Mouse (Mus musculus) liver, adult 2 months (tissue): ENCODE measurements around the gene Adcy6. TPM values are rescaled to one million over a fixed set of nuclear protein-coding genes. Genes with fewer than 3 reads are reported as not detected.

Source experiments
- DNase-seq: peaks from one replicate; pipeline ENCODE4 v3.0.0-alpha.2; 2011; ENCODE audit warnings: low read depth, low spot score; ENCODE audit errors: extremely low read depth
- H3K27ac ChIP-seq: fragments of 200-500 bp; replicated peaks from 2 replicates; pipeline ENCODE4 v1.5.1; 2012; ENCODE audit warnings: low read depth, mild to moderate bottlenecking, control low read depth, inconsistent platforms, low read length; ENCODE audit not compliant: insufficient read depth
- H3K27me3 ChIP-seq: fragments of 200-500 bp; 2 replicates; pipeline ENCODE4 v1.6.1; 2012; ENCODE audit warnings: mild to moderate bottlenecking, moderate library complexity, low read length, inconsistent platforms; ENCODE audit not compliant: control insufficient read depth, insufficient read depth
- H3K36me3 ChIP-seq: fragments of 200-500 bp; 2 replicates; pipeline ENCODE4 v1.6.1; 2012; ENCODE audit warnings: low read length, inconsistent platforms; ENCODE audit not compliant: control insufficient read depth, insufficient read depth
- H3K4me1 ChIP-seq: fragments of 200-500 bp; 2 replicates; pipeline ENCODE4 v1.6.1; 2011; ENCODE audit warnings: low read length; ENCODE audit not compliant: control insufficient read depth, insufficient read depth
- H3K4me3 ChIP-seq: fragments of 200-500 bp; 2 replicates; pipeline ENCODE4 v1.5.1; 2011; ENCODE audit warnings: low read depth, mild to moderate bottlenecking, control low read depth, low read length, moderate library complexity; ENCODE audit not compliant: insufficient read depth
- H3K79me2 ChIP-seq: fragments of 200-500 bp; 2 replicates; pipeline ENCODE4 v1.6.1; 2012; ENCODE audit warnings: inconsistent platforms, mild to moderate bottlenecking, low read length, moderate library complexity; ENCODE audit not compliant: control insufficient read depth, insufficient read depth
- H3K9ac ChIP-seq: fragments of 200-500 bp; 2 replicates; pipeline ENCODE4 v1.6.1; 2012; ENCODE audit warnings: low read depth, mild to moderate bottlenecking, control low read depth, inconsistent platforms, low read length
- CTCF ChIP-seq: fragments of 200-500 bp; IDR thresholded peaks from 2 replicates; pipeline ENCODE4 v1.5.1; 2011; ENCODE audit warnings: low read depth, low read length, control low read depth
- POLR2A ChIP-seq: fragments of 200-500 bp; IDR thresholded peaks from 2 replicates; pipeline ENCODE4 v1.6.1; 2011; ENCODE audit warnings: low read length, control low read depth; ENCODE audit not compliant: insufficient read depth; ENCODE audit errors: extremely low read depth
- WGBS: fragments of 180-500 bp; shearing (Covaris S2); methylation state at CpG from one replicate; pipeline ENCODE4 v1.1.7; 2018; 5-methylcytosine and 5-hydroxymethylcytosine counted together
- polyA plus RNA-seq: library from polyadenylated mRNA; depleted of rRNA; stranded (reverse); fragments of >200 nt; gene quantifications from 2 replicates; pipeline ENCODE4 v1.2.3, GENCODE M21; 2012
- total RNA-seq: library from RNA; depleted of rRNA; stranded (reverse); fragments of >200 nt; gene quantifications from 2 replicates; pipeline ENCODE4 v1.2.3, GENCODE M21; 2014

Adcy6 gene
- total and polyA plus RNA-seq, 2 experiments: 8.9 to 16.3 TPM

- Histone ChIP-seq H3K4me3 (no peak overlapping the region), H3K27me3 (peaks cover 22% of the 10 kb centered on the region), H3K36me3 (no peaks in the 10 kb centered on the region), H3K79me2 (no peaks in the 10 kb centered on the region), H3K9ac (no peak overlapping the region), H3K4me1 (no peaks in the 10 kb centered on the region), H3K27ac (no peak overlapping the region)
- TF ChIP-seq CTCF (no peak), POLR2A (no peak)
- 86% methylated on average over 5 of the region's 5 CpGs for WGBS
- DNase-seq: no peak
Observed at GRCm38 (mm10) chr15:98636517-98636916, 26.6 kb upstream of the Adcy6 start.

DNA sequence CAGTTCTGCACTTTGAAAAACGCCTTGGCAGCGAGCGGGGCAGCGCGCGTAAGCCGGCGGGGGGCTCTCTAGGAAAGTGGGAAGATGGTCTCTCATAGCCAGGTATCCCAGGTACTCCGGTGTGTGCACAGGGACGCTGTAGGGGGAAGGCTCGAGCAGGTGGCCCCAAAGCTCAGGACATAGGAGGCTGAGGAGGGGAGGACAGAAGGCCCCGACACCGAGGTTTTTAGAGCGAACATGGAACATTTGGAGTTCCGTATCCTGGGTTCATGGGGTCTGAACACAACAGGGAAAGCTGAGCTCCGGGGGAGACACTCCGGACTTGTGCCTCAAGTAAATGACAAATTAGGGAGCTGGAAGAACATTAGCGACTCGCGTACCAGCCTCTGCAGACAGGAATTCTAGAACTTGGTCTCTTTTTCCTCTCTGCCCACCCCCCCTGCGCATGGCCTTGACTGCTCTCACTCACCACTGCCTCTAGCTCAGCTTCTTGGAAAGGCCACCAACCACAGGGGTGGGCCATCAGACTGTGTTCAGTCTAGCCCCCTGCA lies 25.5 kb upstream of the Adcy6 start:
- H3K4me3 ChIP-seq: peak overlapping the region; percentile 9; the same call in 1 of the 2 replicates
- peaks cover 22% of the 10 kb centered on the region for H3K27me3 ChIP-seq
- WGBS: 14% methylated on average over 21 of the region's 21 CpGs
- H3K9ac ChIP-seq: no peak overlapping the region
- no peak for DNase-seq
- no peaks in the 10 kb centered on the region for H3K36me3 ChIP-seq
- H3K27ac ChIP-seq: no peak overlapping the region
- TF ChIP-seq CTCF (no peak), POLR2A (no peak)
- no peaks in the 10 kb centered on the region for H3K79me2 ChIP-seq
- H3K4me1 ChIP-seq: no peaks in the 10 kb centered on the region

- WGBS: 2% methylated on average over 58 of the region's 65 CpGs
- H3K27me3 ChIP-seq: peaks cover 22% of the 10 kb centered on the region
- no peak for DNase-seq
- H3K36me3 ChIP-seq: no peaks in the 10 kb centered on the region
- peak overlapping the region; percentile 55 for H3K4me3 ChIP-seq
- no peak for TF ChIP-seq CTCF
- H3K79me2 ChIP-seq: no peaks in the 10 kb centered on the region
- no peak overlapping the region for H3K27ac ChIP-seq
- no peaks in the 10 kb centered on the region for H3K4me1 ChIP-seq
- peak overlapping the region; percentile 21; the same call in 1 of the 2 replicates for H3K9ac ChIP-seq
Observed at GRCm38 (mm10) chr15:98634541-98635081, 24.7 kb upstream of the Adcy6 start.

DNA sequence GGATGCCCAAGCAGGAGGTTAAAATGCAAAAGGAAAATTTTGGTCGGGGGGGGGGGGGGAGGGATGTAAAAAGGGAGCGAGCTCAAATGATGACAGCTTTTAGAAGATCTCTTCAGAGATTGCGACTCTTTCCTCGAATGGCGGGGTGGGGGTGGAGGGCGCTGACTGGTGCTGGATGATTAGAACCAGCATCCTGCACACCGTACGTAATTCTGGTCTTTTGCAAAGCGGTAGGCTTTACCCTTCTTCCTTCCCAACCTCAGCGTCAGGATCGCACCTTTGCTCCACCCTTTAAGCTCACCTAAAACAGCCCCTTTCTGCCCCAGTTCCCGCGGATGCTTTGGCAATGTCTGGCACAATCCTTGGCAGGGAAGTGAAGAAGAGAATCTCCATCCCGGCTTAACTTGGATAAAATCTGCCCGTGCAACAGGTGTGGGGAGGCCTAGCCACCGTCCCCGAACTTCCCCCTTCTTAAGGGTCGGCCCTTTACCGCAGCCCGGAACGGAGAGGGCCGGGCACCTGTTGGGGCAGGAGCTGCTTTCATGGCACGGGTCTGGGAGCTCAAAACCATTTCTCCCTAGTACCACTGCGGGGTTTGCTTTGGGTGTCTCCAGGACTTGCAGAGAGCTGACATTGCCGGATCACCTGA lies 24.1 kb upstream of the Adcy6 start:
- TF ChIP-seq CTCF: no peak
- Histone ChIP-seq H3K4me3 (peak overlapping the region; percentile 55), H3K79me2 (no peaks in the 10 kb centered on the region), H3K27ac (no peak overlapping the region), H3K9ac (no peak overlapping the region), H3K4me1 (no peaks in the 10 kb centered on the region), H3K27me3 (peaks cover 24% of the 10 kb centered on the region), H3K36me3 (no peaks in the 10 kb centered on the region)
- WGBS: 3% methylated on average over 25 of the region's 25 CpGs
- no peak for DNase-seq

- TF ChIP-seq POLR2A (no peak), CTCF (no peak)
- no peak for DNase-seq
- 9% methylated on average over 4 of the region's 4 CpGs for WGBS
- no peak overlapping the region for H3K4me3 ChIP-seq
- peaks cover 31% of the 10 kb centered on the region for H3K27me3 ChIP-seq
- H3K79me2 ChIP-seq: no peaks in the 10 kb centered on the region
- H3K9ac ChIP-seq: no peak overlapping the region
- H3K36me3 ChIP-seq: no peaks in the 10 kb centered on the region
- no peak overlapping the region for H3K27ac ChIP-seq
- no peaks in the 10 kb centered on the region for H3K4me1 ChIP-seq
Observed at GRCm38 (mm10) chr15:98632921-98633320, 23.0 kb upstream of the Adcy6 start.

- no peak for DNase-seq
- Histone ChIP-seq H3K27me3 (peaks cover 31% of the 10 kb centered on the region), H3K79me2 (no peaks in the 10 kb centered on the region), H3K4me1 (no peaks in the 10 kb centered on the region), H3K27ac (no peak overlapping the region), H3K4me3 (no peak overlapping the region), H3K9ac (no peak overlapping the region; the same call in 1 of the 2 replicates), H3K36me3 (no peaks in the 10 kb centered on the region)
- WGBS: 3% methylated on average over 25 of the region's 25 CpGs
- TF ChIP-seq CTCF (no peak), POLR2A (no peak)
Observed at GRCm38 (mm10) chr15:98632107-98632744, 22.4 kb upstream of the Adcy6 start.
